Comparison of ENCODE assay signal across 27 mouse cellular contexts in the genomic region with DNA sequence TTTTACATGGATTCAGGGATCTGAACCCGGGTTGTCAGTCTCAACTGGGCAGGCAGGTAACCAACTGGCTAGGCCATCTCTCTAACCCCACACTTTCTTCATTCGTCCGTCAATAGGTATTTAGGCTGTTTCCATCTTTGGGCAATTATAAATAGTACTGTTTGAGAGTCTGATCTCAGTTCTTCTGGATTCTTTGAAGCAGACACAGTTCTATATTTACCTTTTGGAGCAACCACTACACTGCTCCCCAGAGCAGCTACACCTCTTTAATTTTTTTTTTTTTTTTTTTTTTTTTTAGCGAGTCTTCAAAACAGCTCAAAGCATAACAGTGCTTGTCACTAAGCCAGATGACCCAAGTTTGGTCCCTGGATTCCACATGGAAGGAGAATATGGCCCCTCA. TPM values are rescaled to one million over a fixed set of nuclear protein-coding genes. Genes with fewer than 3 reads are reported as not detected.
"Had no signal": no experiment of that assay in that cellular context is flagged by ENCODE, and none has a peak within 500 bp of the region (broad histone marks: within the 10 kb centered on the region; RNA-seq: fewer than 3 reads in every experiment).

No protein-coding gene starts in this region.

- ATAC-seq: forebrain, embryonic 13.5 days; forebrain, embryonic 14.5 days; forebrain, embryonic 15.5 days; forebrain, embryonic 16.5 days; forebrain, postnatal 0 days had no signal

- DNase-seq: cerebellum, adult 8-10 months; cerebellum, adult 9-10 months; cerebellum, adult 9-11 months; cerebellum, postnatal 10 days; cerebellum, postnatal 14 days; cerebellum, postnatal 25 days; cerebellum, postnatal 36 days; embryo, embryonic 11 days; forebrain, postnatal 0 days; gastrocnemius, adult 2 months; gastrocnemius, postnatal 10 days; gastrocnemius, postnatal 14 days; gastrocnemius, postnatal 25 days; gastrocnemius, postnatal 36 days; heart, adult 18-20 months had no signal

- H3K4me1 ChIP-seq: embryonic facial prominence, embryonic 10.5 days; embryonic facial prominence, embryonic 12.5 days; embryonic facial prominence, embryonic 13.5 days; embryonic facial prominence, embryonic 15.5 days; forebrain, embryonic 10.5 days; forebrain, embryonic 12.5 days; forebrain, embryonic 13.5 days; forebrain, embryonic 15.5 days; heart, embryonic 10.5 days had no signal

- H3K4me3 ChIP-seq: embryonic facial prominence, embryonic 10.5 days; embryonic facial prominence, embryonic 12.5 days; embryonic facial prominence, embryonic 13.5 days; embryonic facial prominence, embryonic 15.5 days; erythroblast, embryonic 14.5 days; forebrain, embryonic 10.5 days; forebrain, embryonic 12.5 days; forebrain, embryonic 13.5 days; forebrain, embryonic 15.5 days; gastrocnemius, adult 2 months; heart, embryonic 10.5 days had no signal

- H3K27ac ChIP-seq: embryonic facial prominence, embryonic 10.5 days; embryonic facial prominence, embryonic 12.5 days; embryonic facial prominence, embryonic 13.5 days; embryonic facial prominence, embryonic 15.5 days; forebrain, embryonic 10.5 days; forebrain, embryonic 12.5 days; forebrain, embryonic 13.5 days; forebrain, embryonic 15.5 days; gastrocnemius, adult 2 months; heart, embryonic 10.5 days had no signal

- H3K9me3 ChIP-seq: embryonic facial prominence, embryonic 10.5 days; embryonic facial prominence, embryonic 12.5 days; embryonic facial prominence, embryonic 13.5 days; embryonic facial prominence, embryonic 15.5 days; forebrain, embryonic 10.5 days; forebrain, embryonic 12.5 days; forebrain, embryonic 15.5 days; heart, embryonic 10.5 days had no signal

- H3K36me3 ChIP-seq: embryonic facial prominence, embryonic 10.5 days; embryonic facial prominence, embryonic 12.5 days; embryonic facial prominence, embryonic 13.5 days; embryonic facial prominence, embryonic 15.5 days; forebrain, embryonic 10.5 days; forebrain, embryonic 12.5 days; forebrain, embryonic 15.5 days; heart, embryonic 10.5 days had no signal

- H3K9ac ChIP-seq: embryonic facial prominence, embryonic 12.5 days; embryonic facial prominence, embryonic 13.5 days; embryonic facial prominence, embryonic 15.5 days; forebrain, embryonic 12.5 days; forebrain, embryonic 13.5 days; forebrain, embryonic 15.5 days; forebrain, postnatal 0 days had no signal

- H3K27me3 ChIP-seq: embryonic facial prominence, embryonic 12.5 days; embryonic facial prominence, embryonic 13.5 days; embryonic facial prominence, embryonic 15.5 days; forebrain, embryonic 12.5 days; forebrain, embryonic 13.5 days; forebrain, embryonic 15.5 days had no signal

RNA-seq across cellular contexts. Expression of a gene that starts 39.4 kb away (rescaled TPM):
- polyA plus RNA-seq: erythroblast, embryonic 14.5 days had no signal
